Mouse (Mus musculus) heart, postnatal 0 days (tissue): ENCODE measurements around the gene Rnf166. TPM values are rescaled to one million over a fixed set of nuclear protein-coding genes. Genes with fewer than 3 reads are reported as not detected.

Experiments
- ATAC-seq: fragments of 200-750 bp; cut with Nextera tagmentation; 2 replicates; pipeline ENCODE4 v1.8.0; 2017; ENCODE audit warnings: low read depth, moderate number of reproducible peaks, moderate library complexity; ENCODE audit not compliant: insufficient read depth
- DNase-seq: peaks from one replicate; pipeline ENCODE4 v3.0.0-alpha.2; 2016; ENCODE audit warnings: low spot score
- H3K27ac ChIP-seq: fragments of 300-500 bp; sonication (generic); 2 replicates; pipeline ENCODE4 v1.5.1; 2014; ENCODE audit warnings: low read depth, mild to moderate bottlenecking
- H3K27me3 ChIP-seq: fragments of 300-500 bp; sonication (generic); 2 replicates; pipeline ENCODE4 v1.6.1; 2014; ENCODE audit warnings: low read length, mixed read lengths; ENCODE audit not compliant: control insufficient read depth, insufficient read depth
- H3K36me3 ChIP-seq: fragments of 300-500 bp; sonication (generic); replicated peaks from 2 replicates; pipeline ENCODE4 v1.6.1; 2014; ENCODE audit warnings: low read length, mixed read lengths; ENCODE audit not compliant: control insufficient read depth, insufficient read depth
- H3K4me1 ChIP-seq: fragments of 300-500 bp; sonication (generic); 2 replicates; pipeline ENCODE4 v1.6.1; 2014; ENCODE audit warnings: antibody characterized with exemption; ENCODE audit not compliant: control insufficient read depth, insufficient read depth
- H3K4me2 ChIP-seq: fragments of 300-500 bp; sonication (generic); 2 replicates; pipeline ENCODE4 v1.6.1; 2014; ENCODE audit warnings: low read depth, mild to moderate bottlenecking, low read length, moderate library complexity
- H3K4me3 ChIP-seq: fragments of 300-500 bp; sonication (generic); 2 replicates; pipeline ENCODE4 v1.5.1; 2014; ENCODE audit warnings: low read depth, low read length
- H3K9ac ChIP-seq: fragments of 300-500 bp; sonication (generic); replicated peaks from 2 replicates; pipeline ENCODE4 v1.6.1; 2014; ENCODE audit warnings: low read depth, low read length, mixed read lengths
- H3K9me3 ChIP-seq: fragments of 300-500 bp; sonication (generic); replicated peaks from 2 replicates; pipeline ENCODE4 v1.6.1; 2016; ENCODE audit warnings: low read length; ENCODE audit not compliant: control insufficient read depth
- CTCF ChIP-seq: IDR thresholded peaks from 2 replicates; pipeline ENCODE4 v1.5.1; 2016; ENCODE audit warnings: antibody characterized with exemption, control low read depth, low read depth
- EP300 ChIP-seq: IDR thresholded peaks from 2 replicates; pipeline ENCODE4 v1.6.1; 2016; ENCODE audit warnings: antibody characterized with exemption, low read depth
- WGBS: fragments of 180-500 bp; shearing (Covaris S2); extraction: QIAGEN DNeasy Blood & Tissue Kit; methylation state at CpG from one replicate; pipeline ENCODE4 v1.1.7; 2014; 5-methylcytosine and 5-hydroxymethylcytosine counted together
- polyA plus RNA-seq: library from polyadenylated mRNA; unstranded; fragments of >200 nt; fragmentation: Nextera tagmentation; extraction: Ambion mirVana; gene quantifications from 2 replicates; pipeline ENCODE4 v1.2.1, GENCODE M21; 2015
- total RNA-seq: library from RNA; depleted of rRNA; stranded (reverse); fragments of >200 nt; gene quantifications from 2 replicates; pipeline ENCODE4 v1.2.3, GENCODE M21; 2014; ENCODE audit warnings: low replicate concordance

Rnf166 gene
- total and polyA plus RNA-seq, 2 experiments from 2014 or later, result 39.4 to 42.7 TPM

- 71% methylated on average over 11 of the region's 11 CpGs for WGBS
- no peaks in the 10 kb centered on the region for H3K9me3 ChIP-seq
- DNase-seq (no peak), ATAC-seq (no peak)
- TF ChIP-seq EP300 (no peak), CTCF (no peak)
- peaks cover 13% of the 10 kb centered on the region for H3K36me3 ChIP-seq
- H3K4me1 ChIP-seq, result peaks cover 9% of the 10 kb centered on the region
- peaks cover 28% of the 10 kb centered on the region for H3K27me3 ChIP-seq
- no peak overlapping the region for H3K9ac ChIP-seq
- H3K27ac ChIP-seq, result no peak overlapping the region
- H3K4me3 ChIP-seq, result no peak overlapping the region
- no peak overlapping the region for H3K4me2 ChIP-seq
Observed at GRCm38 (mm10) chr8:122461473-122462148, 14.3 kb downstream of the Rnf166 start.

- H3K4me3 ChIP-seq, result peak within 1 kb of the TSS; percentile 44
- WGBS, result 6% methylated on average over 52 of the region's 56 CpGs
- no peaks in the 10 kb centered on the region for H3K9me3 ChIP-seq
- H3K4me2 ChIP-seq, result peak within 1 kb of the TSS; percentile 73
- peaks cover 28% of the 10 kb centered on the region for H3K27me3 ChIP-seq
- peaks cover 6% of the 10 kb centered on the region; the same call in 1 of the 2 replicates for H3K36me3 ChIP-seq
- DNase-seq, result no peak
- H3K27ac ChIP-seq, result no peak within 1 kb of the TSS
- peak within 1 kb of the TSS; percentile 44 for H3K9ac ChIP-seq
- ATAC-seq, result peak; percentile 76
- H3K4me1 ChIP-seq, result peaks cover 9% of the 10 kb centered on the region
- TF ChIP-seq EP300 (no peak), CTCF (no peak)
Observed at GRCm38 (mm10) chr8:122460524-122461472, 15.1 kb downstream of the Rnf166 start, which contains the start of gene Snai3. Snai3 (minus strand) TSS chr8:122460733.

- WGBS, result 30% methylated on average over 7 of the region's 7 CpGs
- Histone ChIP-seq H3K4me1 (peaks cover 9% of the 10 kb centered on the region), H3K9ac (peak overlapping the region; percentile 44; the same call in 1 of the 2 replicates), H3K36me3 (no peaks in the 10 kb centered on the region), H3K27me3 (peaks cover 28% of the 10 kb centered on the region), H3K4me2 (peak overlapping the region; percentile 73), H3K4me3 (peak overlapping the region; percentile 44), H3K27ac (no peak overlapping the region), H3K9me3 (no peaks in the 10 kb centered on the region)
- ATAC-seq, result no peak
- DNase-seq, result no peak
- no peak for TF ChIP-seq CTCF
- no peak for TF ChIP-seq EP300
Observed at GRCm38 (mm10) chr8:122459990-122460389, 15.9 kb downstream of the Rnf166 start.

GRCm38 (mm10) chr8:122459218-122459900 lies 16.5 kb downstream of the Rnf166 start:
- Histone ChIP-seq H3K4me1 (peaks cover 9% of the 10 kb centered on the region), H3K9me3 (no peaks in the 10 kb centered on the region)

GRCm38 (mm10) chr8:122457171-122457570 lies 18.7 kb downstream of the Rnf166 start:
- Histone ChIP-seq H3K27me3 (peaks cover 22% of the 10 kb centered on the region), H3K9me3 (no peaks in the 10 kb centered on the region), H3K4me3 (no peak overlapping the region), H3K9ac (no peak overlapping the region), H3K4me1 (peaks cover 15% of the 10 kb centered on the region), H3K36me3 (no peaks in the 10 kb centered on the region), H3K4me2 (no peak overlapping the region), H3K27ac (no peak overlapping the region)
- TF ChIP-seq EP300 (no peak), CTCF (no peak)
- ATAC-seq (no peak), DNase-seq (no peak)
- WGBS, result 60% methylated on average over 11 of the region's 11 CpGs

More at GRCm38 (mm10) chr8:122459218-122459900, 16.5 kb downstream of the Rnf166 start:
- ATAC-seq (no peak), DNase-seq (no peak)
- Histone ChIP-seq H3K9ac (no peak overlapping the region), H3K36me3 (no peaks in the 10 kb centered on the region), H3K4me2 (no peak overlapping the region; the same call in 1 of the 2 replicates), H3K4me3 (no peak overlapping the region), H3K27me3 (peaks cover 28% of the 10 kb centered on the region), H3K27ac (no peak overlapping the region)
- 55% methylated on average over 4 of the region's 6 CpGs for WGBS
- TF ChIP-seq CTCF, result peak; percentile 33
- no peak for TF ChIP-seq EP300
